In genomic region chr13:83987746-83988423, GRCm38 (mm10) we compare ENCODE assay signal across 9 mouse cellular contexts.
A peak's percentile ranks its signal among the peaks of the same experiment; 100 is the strongest.
DNase-seq lines count a peak whose midpoint lies in the region; ATAC-seq and TF ChIP-seq lines count a peak whose summit lies in the region.
"Had no signal": no experiment of that assay in that cellular context is flagged by ENCODE, and none has a peak within 500 bp of the region (broad histone marks: within the 10 kb centered on the region; RNA-seq: fewer than 3 reads in every experiment).

No protein-coding gene starts in this region.

- H3K4me1 ChIP-seq in forebrain, embryonic 10.5 days, result peaks cover 28% of the 10 kb centered on the region
- peaks cover 22% of the 10 kb centered on the region for H3K4me1 ChIP-seq in midbrain, embryonic 12.5 days
- no peaks in the 10 kb centered on the region for H3K4me1 ChIP-seq in heart, embryonic 12.5 days (replicated peaks)
- no peaks in the 10 kb centered on the region for H3K4me1 ChIP-seq in lung, postnatal 0 days (ENCODE audit: insufficient read depth, low read depth, low read length)
- H3K4me1 ChIP-seq: liver, embryonic 13.5 days had no signal

- peak overlapping the region; percentile 40; the same call in 1 of the 2 replicates for H3K27ac ChIP-seq in forebrain, embryonic 10.5 days
- H3K27ac ChIP-seq in midbrain, embryonic 12.5 days (replicated peaks), result peak overlapping the region; percentile 68
- no peak overlapping the region for H3K27ac ChIP-seq in heart, embryonic 12.5 days (ENCODE audit: poor library complexity, severe bottlenecking)
- H3K27ac ChIP-seq in lung, postnatal 0 days (ENCODE audit: low read length), result no peak overlapping the region
- H3K27ac ChIP-seq: liver, embryonic 13.5 days had no signal

- no peak for TF ChIP-seq EP300 in lung, postnatal 0 days (IDR thresholded peaks at IDR 0.05)

- peak overlapping the region; percentile 32; the same call in 1 of the 2 replicates for H3K4me2 ChIP-seq in midbrain, embryonic 12.5 days (replicated peaks)
- H3K4me2 ChIP-seq in heart, embryonic 12.5 days, result no peak overlapping the region
- no peak overlapping the region for H3K4me2 ChIP-seq in lung, postnatal 0 days (replicated peaks; ENCODE audit: low read depth, low read length)
- H3K4me2 ChIP-seq: liver, embryonic 13.5 days had no signal

- ATAC-seq in midbrain, embryonic 12.5 days (ENCODE audit: low FRiP score, low read depth), result peak; percentile 85
- ATAC-seq in heart, embryonic 12.5 days (ENCODE audit: insufficient number of reproducible peaks, low FRiP score), result no peak
- no peak for ATAC-seq in lung, postnatal 0 days

- no peaks in the 10 kb centered on the region for H3K36me3 ChIP-seq in forebrain, embryonic 10.5 days (replicated peaks)
- no peaks in the 10 kb centered on the region for H3K36me3 ChIP-seq in midbrain, embryonic 12.5 days
- H3K36me3 ChIP-seq in heart, embryonic 12.5 days, result no peaks in the 10 kb centered on the region
- H3K36me3 ChIP-seq in lung, postnatal 0 days (ENCODE audit: insufficient read depth, low read length), result no peaks in the 10 kb centered on the region
- H3K36me3 ChIP-seq: liver, embryonic 13.5 days had no signal

- H3K27me3 ChIP-seq in forebrain, embryonic 10.5 days (ENCODE audit: poor library complexity, severe bottlenecking), result no peaks in the 10 kb centered on the region
- H3K27me3 ChIP-seq in midbrain, embryonic 12.5 days, result no peaks in the 10 kb centered on the region
- H3K27me3 ChIP-seq in heart, embryonic 12.5 days (replicated peaks), result no peaks in the 10 kb centered on the region
- no peaks in the 10 kb centered on the region for H3K27me3 ChIP-seq in lung, postnatal 0 days (replicated peaks; ENCODE audit: insufficient read depth, low read length)
- H3K27me3 ChIP-seq: liver, embryonic 13.5 days had no signal

- DNase-seq in cerebellum, adult 9-10 months, result peak; percentile 88
- no peak for DNase-seq in forebrain, embryonic 10.5 days (ENCODE audit: extremely low spot score, low spot score)
- DNase-seq in layer of hippocampus, adult 11-12 months (ENCODE audit: low spot score), result peak; percentile 71
- no peak for DNase-seq in urinary bladder, postnatal 36 days (ENCODE audit: low spot score in 2 of 2)
- DNase-seq in adipocyte (ENCODE audit: low spot score), result no peak
- DNase-seq in lung, postnatal 0 days (ENCODE audit: low spot score), result no peak
- DNase-seq: liver, embryonic 13.5 days had no signal

- WGBS in forebrain, embryonic 10.5 days, result 84% methylated on average over 11 of the region's 11 CpGs
- 46% methylated on average over 11 of the region's 11 CpGs for WGBS in midbrain, embryonic 12.5 days
- 68% methylated on average over 11 of the region's 11 CpGs for WGBS in heart, embryonic 12.5 days
- WGBS in lung, postnatal 0 days, result 52% methylated on average over 11 of the region's 11 CpGs

- H3K4me3 ChIP-seq in forebrain, embryonic 10.5 days, result no peak overlapping the region
- no peak overlapping the region for H3K4me3 ChIP-seq in midbrain, embryonic 12.5 days
- H3K4me3 ChIP-seq in heart, embryonic 12.5 days, result no peak overlapping the region
- no peak overlapping the region for H3K4me3 ChIP-seq in lung, postnatal 0 days (ENCODE audit: low read depth, low read length)
- H3K4me3 ChIP-seq: liver, embryonic 13.5 days had no signal

- no peaks in the 10 kb centered on the region for H3K9me3 ChIP-seq in forebrain, embryonic 10.5 days
- no peaks in the 10 kb centered on the region for H3K9me3 ChIP-seq in midbrain, embryonic 12.5 days
- H3K9me3 ChIP-seq in heart, embryonic 12.5 days (replicated peaks), result no peaks in the 10 kb centered on the region
- H3K9me3 ChIP-seq in lung, postnatal 0 days (ENCODE audit: low read length), result no peaks in the 10 kb centered on the region
- H3K9me3 ChIP-seq: liver, embryonic 13.5 days had no signal

- H3K9ac ChIP-seq in midbrain, embryonic 12.5 days (replicated peaks), result no peak overlapping the region
- no peak overlapping the region for H3K9ac ChIP-seq in heart, embryonic 12.5 days
- H3K9ac ChIP-seq in lung, postnatal 0 days (replicated peaks; ENCODE audit: low read depth), result no peak overlapping the region
- H3K9ac ChIP-seq: liver, embryonic 13.5 days had no signal

- no peak for TF ChIP-seq CTCF in lung, postnatal 0 days (IDR thresholded peaks at IDR 0.05)

Comparison
In these comparisons a context has a peak if more than half of its experiments do, and no peak if none do; other contexts are left out.
1. DNase-seq: peak in cerebellum, adult 9-10 months (single experiment) and layer of hippocampus, adult 11-12 months (single experiment); none in forebrain, embryonic 10.5 days (single experiment), urinary bladder, postnatal 36 days (0 of 2), adipocyte (single experiment) and lung, postnatal 0 days (single experiment).
2. H3K27ac ChIP-seq: peak in forebrain, embryonic 10.5 days (single experiment) and midbrain, embryonic 12.5 days (single experiment); none in heart, embryonic 12.5 days (single experiment) and lung, postnatal 0 days (single experiment).